Mouse (Mus musculus) embryo, embryonic 11.5 days (tissue): ENCODE data around the gene Dab1.
A peak's percentile ranks its signal among the peaks of the same experiment; 100 is the strongest.

Experiments used
- DNase-seq: peaks from one replicate; pipeline ENCODE4 v3.0.0-alpha.2; 2012; ENCODE audit warnings: low read depth, low spot score

Dab1 gene

GRCm38 (mm10) chr4:103822669-103823068, 203.5 kb downstream of the Dab1 start:
- DNase-seq, result no peak

- DNase-seq, result no peak
Measured at GRCm38 (mm10) chr4:103838377-103838776, 219.2 kb downstream of the Dab1 start.

- no peak for DNase-seq
Measured at GRCm38 (mm10) chr4:103839541-103839940, 220.4 kb downstream of the Dab1 start.

GRCm38 (mm10) chr4:103841126-103841525, 222.0 kb downstream of the Dab1 start:
- DNase-seq, result no peak

GRCm38 (mm10) chr4:103844635-103845034, 225.5 kb downstream of the Dab1 start:
- no peak for DNase-seq

- DNase-seq, result no peak
Measured at GRCm38 (mm10) chr4:103857173-103857572, 238.0 kb downstream of the Dab1 start.

- peak; percentile 42 for DNase-seq
Measured at GRCm38 (mm10) chr4:103875564-103875963, 256.4 kb downstream of the Dab1 start.

- DNase-seq, result no peak
Measured at GRCm38 (mm10) chr4:103878841-103879240, 259.7 kb downstream of the Dab1 start.

GRCm38 (mm10) chr4:103881641-103882040, 262.5 kb downstream of the Dab1 start:
- DNase-seq, result no peak

- no peak for DNase-seq
Measured at GRCm38 (mm10) chr4:103888086-103888485, 268.9 kb downstream of the Dab1 start.

- no peak for DNase-seq
Measured at GRCm38 (mm10) chr4:103889110-103889509, 270.0 kb downstream of the Dab1 start.

GRCm38 (mm10) chr4:103896806-103897205, 277.6 kb downstream of the Dab1 start:
- no peak for DNase-seq

- no peak for DNase-seq
Measured at GRCm38 (mm10) chr4:103897702-103898101, 278.5 kb downstream of the Dab1 start.

GRCm38 (mm10) chr4:103911441-103911840, 292.3 kb downstream of the Dab1 start:
- DNase-seq, result no peak

GRCm38 (mm10) chr4:103912071-103912470, 292.9 kb downstream of the Dab1 start:
- no peak for DNase-seq

GRCm38 (mm10) chr4:103922431-103922931, 303.3 kb downstream of the Dab1 start:
- DNase-seq, result no peak

- DNase-seq, result no peak
Measured at GRCm38 (mm10) chr4:103926682-103927081, 307.5 kb downstream of the Dab1 start.

GRCm38 (mm10) chr4:103929631-103930030, 310.5 kb downstream of the Dab1 start:
- DNase-seq, result no peak

- no peak for DNase-seq
Measured at GRCm38 (mm10) chr4:103934364-103934763, 315.2 kb downstream of the Dab1 start.

GRCm38 (mm10) chr4:103948255-103948654, 329.1 kb downstream of the Dab1 start:
- DNase-seq, result no peak

- no peak for DNase-seq
Measured at GRCm38 (mm10) chr4:103953652-103954220, 334.6 kb downstream of the Dab1 start.

GRCm38 (mm10) chr4:103961134-103962049, 342.2 kb downstream of the Dab1 start:
- DNase-seq, result no peak

GRCm38 (mm10) chr4:103969906-103970305, 350.7 kb downstream of the Dab1 start:
- no peak for DNase-seq
